Mouse (Mus musculus): ENCODE data around the gene Gm9508. TPM values are rescaled to one million over a fixed set of nuclear protein-coding genes. Genes with fewer than 3 reads are reported as not detected.
"Not testable (repeated sequence)": the region's sequence is repeated elsewhere in the genome, so short reads cannot be mapped to it uniquely, and the experiment has no call there.

The Gm9508 gene
- total and polyA plus RNA-seq, 3 experiments: not detected

GRCm38 (mm10) chr10:77726186-77726585, 29.2 kb upstream of the Gm9508 start, which contains the start of gene Gm10100:
TSS of gene Gm10100 (plus strand) at chr10:77726486.
- no peaks in the 10 kb centered on the region for H3K79me2 ChIP-seq (replicated peaks; ENCODE audit: control insufficient read depth, extremely low read depth, insufficient read depth, poor library complexity, severe bottlenecking)
- TF ChIP-seq NELFE (IDR thresholded peaks at IDR 0.05; ENCODE audit: low read depth, low read length) (no peak), GABPA (IDR thresholded peaks at IDR 0.05; ENCODE audit: insufficient replicate concordance, low read depth, low read length) (no peak), SIN3A (IDR thresholded peaks at IDR 0.05; ENCODE audit: low read length) (no peak), RAD21 (IDR thresholded peaks at IDR 0.05; ENCODE audit: low read depth, low read length) (no peak), ELF1 (IDR thresholded peaks at IDR 0.05; ENCODE audit: low read depth, low read length) (no peak), HCFC1 (IDR thresholded peaks at IDR 0.05; ENCODE audit: low read depth, low read length) (no peak), MAFK (IDR thresholded peaks at IDR 0.05; ENCODE audit: insufficient replicate concordance, low read length) (no peak), E2F4 (IDR thresholded peaks at IDR 0.05; ENCODE audit: insufficient replicate concordance, low read depth, low read length) (no peak), RCOR1 (conservative IDR thresholded peaks at IDR 0.05; ENCODE audit: low read depth, low read length) (no peak), POLR2AphosphoS2 (IDR thresholded peaks at IDR 0.05; ENCODE audit: low read depth, low read length) (no peak), MEF2A (IDR thresholded peaks at IDR 0.05; ENCODE audit: borderline replicate concordance, low read depth, low read length) (no peak), PAX5 (IDR thresholded peaks at IDR 0.05; ENCODE audit: low read length) (no peak), UBTF (IDR thresholded peaks at IDR 0.05; ENCODE audit: low read depth, low read length) (no peak), TBP (conservative IDR thresholded peaks at IDR 0.05; ENCODE audit: low read depth, low read length) (no peak), CHD2 (IDR thresholded peaks at IDR 0.05; ENCODE audit: low read length) (no peak)
- no peak for DNase-seq (ENCODE audit: extremely low read depth)
- in situ Hi-C loops (cut with MboI; ENCODE audit: low pct_ligation_motif_present, low pct_unique_long_range_greater_than_20kb, low sequenced_read_pairs): no loop called here
- no peak within 1 kb of the TSS for H3K27ac ChIP-seq (ENCODE audit: insufficient read depth, low read depth)
- peaks cover 51% of the 10 kb centered on the region for H3K27me3 ChIP-seq (replicated peaks)
- H3K4me2 ChIP-seq (ENCODE audit: insufficient read depth, low read depth, poor library complexity, severe bottlenecking): no peak within 1 kb of the TSS
- peaks cover 3% of the 10 kb centered on the region for H3K9me3 ChIP-seq (replicated peaks; ENCODE audit: low read length)
- no peaks in the 10 kb centered on the region for H3K4me1 ChIP-seq (ENCODE audit: control insufficient read depth in 1 of 2, insufficient read depth in 2 of 2)
- H3K36me3 ChIP-seq (replicated peaks in 1 of 2; ENCODE audit: control insufficient read depth in 1 of 2, insufficient read depth in 1 of 2, low read length in 1 of 2): no peaks in the 10 kb centered on the region
- H3K9ac ChIP-seq (ENCODE audit: insufficient read depth, low read depth): no peak within 1 kb of the TSS
- dilution Hi-C loops (cut with MboI; ENCODE audit: extremely low pct_ligation_motif_present, extremely low pct_unique_long_range_greater_than_20kb, low sequenced_read_pairs): no loop called here
- no peak within 1 kb of the TSS for H3K4me3 ChIP-seq (replicated peaks in 1 of 3; ENCODE audit: low read depth in 2 of 3, low read length in 2 of 3, poor library complexity in 1 of 3)

GRCm38 (mm10) chr10:77724855-77725254, 27.8 kb upstream of the Gm9508 start:
- TF ChIP-seq SIN3A (IDR thresholded peaks at IDR 0.05; ENCODE audit: low read length) (no peak), CTCF (conservative IDR thresholded peaks at IDR 0.05 in 1 of 2, IDR thresholded peaks at IDR 0.05 in 1 of 2; ENCODE audit: low read depth in 2 of 2, low read length in 2 of 2) (peak in 1 of 2 experiments; percentile 33; a peak in 2 of 4 replicates), MAX (IDR thresholded peaks at IDR 0.05; ENCODE audit: low read length) (no peak), SMC3 (IDR thresholded peaks at IDR 0.05; ENCODE audit: low read depth, low read length) (peak; percentile 30)
- Histone ChIP-seq H3K4me2 (ENCODE audit: insufficient read depth, low read depth, poor library complexity, severe bottlenecking) (no peak overlapping the region), H3K36me3 (replicated peaks in 1 of 2; ENCODE audit: control insufficient read depth in 1 of 2, insufficient read depth in 1 of 2, low read length in 1 of 2) (no peaks in the 10 kb centered on the region), H3K4me1 (ENCODE audit: control insufficient read depth in 1 of 2, insufficient read depth in 2 of 2) (no peaks in the 10 kb centered on the region), H3K27ac (ENCODE audit: insufficient read depth, low read depth) (no peak overlapping the region), H3K27me3 (replicated peaks) (peaks cover 48% of the 10 kb centered on the region), H3K79me2 (replicated peaks; ENCODE audit: control insufficient read depth, extremely low read depth, insufficient read depth, poor library complexity, severe bottlenecking) (no peaks in the 10 kb centered on the region), H3K4me3 (replicated peaks in 1 of 3; ENCODE audit: low read depth in 2 of 3, low read length in 2 of 3, poor library complexity in 1 of 3) (no peak overlapping the region), H3K9ac (ENCODE audit: insufficient read depth, low read depth) (no peak overlapping the region), H3K9me3 (replicated peaks; ENCODE audit: low read length) (peaks cover 10% of the 10 kb centered on the region)
- in situ Hi-C loops (cut with MboI; ENCODE audit: low pct_ligation_motif_present, low pct_unique_long_range_greater_than_20kb, low sequenced_read_pairs): no loop called here
- DNase-seq (ENCODE audit: extremely low read depth): no peak
- dilution Hi-C loops (cut with MboI; ENCODE audit: extremely low pct_ligation_motif_present, extremely low pct_unique_long_range_greater_than_20kb, low sequenced_read_pairs): no loop called here

DNA sequence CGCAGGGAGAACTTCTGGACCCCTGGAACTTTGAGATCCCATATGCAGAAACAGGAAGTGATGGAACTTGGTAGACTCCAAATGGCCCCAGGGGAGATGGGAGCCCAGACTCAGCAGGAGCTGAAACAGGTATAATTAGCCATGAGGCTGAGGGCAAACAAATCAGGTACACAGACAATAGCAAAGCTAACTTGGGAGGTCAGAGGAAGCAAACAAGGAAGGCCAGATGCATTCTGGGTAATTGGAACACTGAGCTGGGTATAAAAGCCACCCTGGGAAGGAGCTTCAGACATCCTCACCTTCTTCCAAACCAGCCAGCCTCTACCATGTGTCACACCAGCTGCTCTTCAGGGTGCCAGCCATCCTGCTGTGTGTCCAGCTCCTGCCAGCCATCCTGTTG, 23.3 kb upstream of the Gm9508 start, which contains the start of gene Krtap12-1:
TSS of gene Krtap12-1 (plus strand) at position 301 of the 400 bp plus-strand sequence.
- H3K27ac ChIP-seq (ENCODE audit: insufficient read depth, low read depth); H3K4me2 ChIP-seq (ENCODE audit: insufficient read depth, low read depth, poor library complexity, severe bottlenecking); H3K9ac ChIP-seq (ENCODE audit: insufficient read depth, low read depth); H3K36me3 ChIP-seq (replicated peaks in 1 of 2; ENCODE audit: control insufficient read depth in 1 of 2, insufficient read depth in 1 of 2, low read length in 1 of 2); DNase-seq (ENCODE audit: extremely low read depth); H3K4me1 ChIP-seq (ENCODE audit: control insufficient read depth in 1 of 2, insufficient read depth in 2 of 2); H3K79me2 ChIP-seq (replicated peaks; ENCODE audit: control insufficient read depth, extremely low read depth, insufficient read depth, poor library complexity, severe bottlenecking); in situ Hi-C loops (cut with MboI; ENCODE audit: low pct_ligation_motif_present, low pct_unique_long_range_greater_than_20kb, low sequenced_read_pairs); dilution Hi-C loops (cut with MboI; ENCODE audit: extremely low pct_ligation_motif_present, extremely low pct_unique_long_range_greater_than_20kb, low sequenced_read_pairs); H3K4me3 ChIP-seq (replicated peaks in 1 of 3; ENCODE audit: low read depth in 2 of 3, low read length in 2 of 3, poor library complexity in 1 of 3): not testable (repeated sequence)
- Histone ChIP-seq H3K27me3 (replicated peaks) (peaks cover 73% of the 10 kb centered on the region), H3K9me3 (replicated peaks; ENCODE audit: low read length) (peaks cover 13% of the 10 kb centered on the region)
